Mouse (Mus musculus) Patski (cell line): ENCODE measurements around the gene Thap7. TPM values are rescaled to one million over a fixed set of nuclear protein-coding genes. Genes with fewer than 3 reads are reported as not detected.
A peak's percentile ranks its signal among the peaks of the same experiment; 100 is the strongest.

ENCODE experiments used
- ATAC-seq: fragments of 100-300 bp; one replicate; pipeline ENCODE4 v1.8.0; 2021
- CTCF ChIA-PET: fragments of 350-600 bp; sonication (Branson Sonifier 250); formaldehyde crosslinking; loops from one replicate; lab custom pipeline; 2022; ENCODE audit warnings: inconsistent platforms; lab: Charles Lee
- POLR2A ChIA-PET: fragments of 350-600 bp; sonication (Branson Sonifier 250); formaldehyde crosslinking; loops from one replicate; lab custom pipeline; 2022; ENCODE audit warnings: antibody characterized with exemption, inconsistent platforms; lab: Charles Lee
- DNase-seq: peaks from one replicate; pipeline ENCODE4 v3.0.0-alpha.2; 2011; ENCODE audit warnings: low read depth, low spot score
- H3K27me3 ChIP-seq: fragments of 371-371 bp; one replicate; pipeline ENCODE4 v1.5.1; 2021
- CTCF ChIP-seq: fragments of 100-300 bp; IDR thresholded peaks from one replicate; pipeline ENCODE4 v1.5.1; 2021
- in situ Hi-C: fragments of 300-500 bp; cut with MboI; formaldehyde crosslinking; loops from 3 replicates; pipeline ENCODE4 v1.11.1; 2018; ENCODE audit warnings: low pct_unique_long_range_greater_than_20kb, mixed read lengths
- polyA plus RNA-seq: library from polyadenylated mRNA; unstranded; gene quantifications from one replicate; pipeline ENCODE4 v1.2.3, GENCODE M21; 2021

Thap7 gene
- polyA plus RNA-seq, 1 experiment from 2014 or later, result 40.6 TPM

DNA sequence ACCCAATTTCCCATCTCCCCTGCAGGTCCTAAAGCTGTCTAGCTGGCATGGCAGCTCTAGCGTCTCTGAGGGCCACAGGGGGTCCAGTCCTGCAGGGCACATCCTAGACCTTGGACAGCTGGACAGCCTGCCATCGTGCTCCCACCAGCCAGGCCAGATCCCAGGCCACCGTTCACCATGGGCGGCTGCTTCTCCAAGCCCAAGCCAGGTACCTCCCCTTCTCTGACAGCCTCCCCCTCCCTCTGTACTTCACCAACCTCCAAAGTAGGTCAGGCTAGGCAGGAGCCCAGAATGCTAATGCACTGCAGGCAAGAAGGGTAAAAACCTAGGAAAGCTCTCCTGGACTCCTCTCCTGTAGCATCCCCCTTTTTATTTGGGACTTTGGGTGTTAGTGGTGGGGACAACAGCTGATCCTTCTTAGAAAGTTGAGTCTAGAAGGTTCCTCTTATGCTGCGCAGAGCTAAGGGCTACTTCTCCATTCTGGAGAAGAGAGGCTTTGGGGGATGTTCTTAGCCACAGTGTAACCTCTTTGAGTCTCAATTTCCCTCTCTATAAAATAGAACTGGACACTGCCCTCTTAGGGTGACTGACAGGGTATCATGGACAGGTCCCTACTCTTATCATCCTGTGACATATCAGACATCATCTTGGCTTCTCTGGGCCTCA lies 38.9 kb downstream of the Thap7 start:
- in situ Hi-C loops, result no loop called here
- ChIA-PET POLR2A (no interaction called here), CTCF (interaction anchor here (1.2 kb wide), 1 partner anchor 18 kb away, joined by 3 read pairs; no protein-coding TSS in a partner anchor)
- ATAC-seq (no peak), DNase-seq (no peak)
- TF ChIP-seq CTCF, result no peak
- H3K27me3 ChIP-seq, result no peaks in the 10 kb centered on the region

DNA sequence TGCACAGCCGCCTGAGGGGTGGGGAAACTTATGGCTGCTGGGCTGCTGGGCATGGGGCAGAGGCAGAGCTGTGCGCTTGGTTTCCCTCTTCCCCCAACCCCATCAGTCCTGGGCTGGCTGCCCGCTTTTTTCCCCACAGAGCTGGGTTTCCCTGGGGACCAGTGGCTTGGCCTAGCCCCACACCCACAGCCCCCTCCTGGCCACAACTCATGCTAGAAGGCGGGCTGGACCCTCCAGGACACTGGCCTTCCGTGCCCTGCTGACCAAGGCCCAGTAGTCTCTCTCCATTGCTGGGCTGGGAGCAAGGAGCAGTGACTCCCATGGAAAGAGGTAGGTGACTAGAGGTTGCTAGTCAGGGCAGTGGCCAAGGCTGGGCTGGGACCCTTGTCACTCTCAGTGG lies 39.8 kb downstream of the Thap7 start:
- TF ChIP-seq CTCF, result no peak
- in situ Hi-C loops, result no loop called here
- ChIA-PET CTCF (interaction anchor here (1.2 kb wide), 1 partner anchor 19 kb away, joined by 3 read pairs; no protein-coding TSS in a partner anchor), POLR2A (no interaction called here)
- H3K27me3 ChIP-seq, result no peaks in the 10 kb centered on the region
- ATAC-seq (no peak), DNase-seq (no peak)

DNA sequence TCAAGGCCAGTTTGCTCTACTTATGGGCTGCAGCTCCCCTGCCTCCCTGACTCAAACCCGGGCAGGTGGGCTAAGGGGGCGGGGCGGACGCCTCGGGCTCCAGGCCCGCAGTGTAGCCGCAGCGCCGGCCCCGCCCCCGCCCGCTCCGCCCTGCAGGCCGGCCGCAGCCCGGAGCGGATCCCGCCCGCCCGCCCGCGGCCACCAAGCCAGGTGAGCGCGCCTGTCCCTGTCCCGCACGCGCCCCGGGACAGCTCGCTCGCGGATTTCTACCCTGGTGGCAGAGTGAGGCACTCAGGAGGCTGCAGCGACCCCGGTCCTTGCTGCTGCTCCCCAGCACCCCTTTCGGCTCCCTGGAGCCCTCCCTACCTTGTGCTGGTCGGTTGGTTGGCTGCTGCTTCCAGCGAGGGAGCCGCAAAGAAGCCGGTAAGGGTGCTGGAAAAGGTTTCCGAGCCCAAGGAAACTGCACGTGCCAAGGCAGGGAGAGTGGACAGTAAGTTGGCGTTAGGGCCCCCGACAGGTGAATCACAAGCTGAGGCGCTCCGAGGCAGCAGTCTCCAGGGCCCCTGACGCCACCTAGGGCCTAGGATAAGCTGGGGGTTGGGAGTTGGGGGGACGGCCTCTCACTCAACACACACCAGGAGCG lies 41.3 kb downstream of the Thap7 start, which contains the start of gene Aifm3:
TSS of gene Aifm3 (plus strand) at position 143 of the 643 bp plus-strand sequence.
- no peak for DNase-seq
- CTCF ChIA-PET, result interaction anchor here (1.3 to 2.2 kb wide), 2 partner anchors 16 to 17 kb away, joined by 3 to 8 read pairs; no protein-coding TSS in a partner anchor
- TF ChIP-seq CTCF, result no peak
- in situ Hi-C loops, result no loop called here
- ATAC-seq, result peak; percentile 27
- POLR2A ChIA-PET, result no interaction called here
- H3K27me3 ChIP-seq, result no peaks in the 10 kb centered on the region

DNA sequence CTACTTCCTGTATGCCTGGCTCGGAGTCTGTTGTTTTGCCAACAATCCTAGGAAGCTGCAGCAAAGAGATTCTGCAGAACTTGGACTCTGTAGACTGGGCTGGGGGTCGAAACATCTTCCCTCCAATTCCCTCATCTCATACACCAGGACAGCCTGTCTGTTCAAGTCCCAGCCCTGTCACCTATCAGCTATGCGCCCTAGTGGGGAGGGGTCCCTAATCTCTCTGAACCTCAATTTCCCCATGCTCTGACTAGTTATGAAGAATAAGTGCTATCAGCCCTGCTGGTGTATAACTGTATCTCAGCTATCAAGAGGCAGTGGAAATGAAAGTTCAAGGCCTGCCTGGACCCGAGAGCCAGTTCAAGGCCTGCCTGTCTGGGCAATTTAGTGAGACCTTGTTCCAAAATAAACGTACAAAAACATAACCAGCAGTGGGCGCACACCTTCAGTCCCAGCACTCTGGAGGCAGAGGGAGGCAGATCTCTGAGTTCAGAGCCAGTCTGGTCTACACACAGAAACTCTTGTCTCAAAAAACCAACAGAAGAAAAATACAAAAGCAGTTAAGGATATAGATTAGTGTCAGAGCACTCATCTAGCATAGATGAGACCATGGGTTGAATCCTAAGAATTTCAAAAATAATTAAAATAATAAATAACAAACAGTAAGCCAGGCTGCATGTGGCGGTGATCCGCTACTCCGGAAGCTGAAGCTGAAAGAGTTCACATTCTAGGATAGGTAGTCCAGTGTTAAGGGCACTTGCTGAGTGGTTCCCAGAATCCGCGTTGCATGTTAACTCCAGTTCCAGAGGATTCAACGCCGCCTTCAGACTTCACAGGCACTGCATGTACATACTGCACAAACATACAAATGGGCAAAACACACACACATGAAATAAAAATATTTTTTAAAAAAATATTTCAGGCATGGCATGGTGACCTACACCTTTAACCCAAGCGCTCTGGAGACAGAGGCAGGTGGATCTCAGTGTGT lies 42.2 kb downstream of the Thap7 start:
- DNase-seq (no peak), ATAC-seq (no peak)
- no peaks in the 10 kb centered on the region for H3K27me3 ChIP-seq
- TF ChIP-seq CTCF, result no peak
- in situ Hi-C loops, result no loop called here
- POLR2A ChIA-PET, result no interaction called here
- CTCF ChIA-PET, result interaction anchor here (1.3 to 2.2 kb wide), 2 partner anchors 15 to 16 kb away, joined by 3 to 8 read pairs; no protein-coding TSS in a partner anchor

DNA sequence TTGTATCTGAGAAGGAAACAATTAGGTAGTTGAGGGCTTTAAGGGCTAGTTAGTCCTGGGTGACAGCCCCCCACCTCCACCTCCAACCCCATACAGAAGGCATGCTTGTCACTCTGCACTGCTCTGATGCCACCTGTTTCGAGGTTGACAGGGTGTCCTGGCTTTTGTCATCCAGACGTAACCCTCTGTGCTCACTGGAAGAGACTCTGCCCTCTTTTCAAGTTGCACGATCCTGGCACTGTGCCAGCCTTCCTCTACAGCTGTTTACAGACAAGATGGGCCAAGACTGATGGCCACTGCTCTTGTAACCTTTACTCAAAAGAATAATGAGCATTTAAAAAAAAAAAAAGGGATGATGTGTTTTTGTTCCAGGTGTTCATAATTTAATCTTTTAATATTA lies 44.4 kb downstream of the Thap7 start:
- in situ Hi-C loops, result no loop called here
- TF ChIP-seq CTCF, result no peak
- H3K27me3 ChIP-seq, result no peaks in the 10 kb centered on the region
- DNase-seq (no peak), ATAC-seq (no peak)
- ChIA-PET POLR2A (no interaction called here), CTCF (interaction anchor here (1.1 kb wide), 1 partner anchor 13 kb away, joined by 3 read pairs; no protein-coding TSS in a partner anchor)

DNA sequence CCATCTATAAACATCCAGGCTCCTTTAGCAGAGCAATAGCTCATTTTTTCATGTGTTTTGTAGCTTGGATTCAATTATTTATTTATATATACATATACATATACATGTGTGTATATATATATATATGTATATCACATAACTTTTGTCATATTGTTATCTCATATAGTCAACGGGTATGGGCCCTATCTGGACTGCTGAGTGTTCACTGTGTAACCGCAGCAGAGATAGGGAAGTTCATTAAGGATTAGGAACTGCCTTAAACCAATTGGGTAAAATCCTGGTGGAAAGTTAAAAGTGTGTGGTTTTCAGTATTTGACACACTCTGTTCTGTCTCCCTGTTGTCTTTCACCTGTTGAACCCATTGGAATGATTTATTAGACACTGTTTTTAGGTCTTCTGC lies 49.5 kb downstream of the Thap7 start:
- no peak for DNase-seq
- in situ Hi-C loops, result no loop called here
- ChIA-PET CTCF (interaction anchor here (1.1 kb wide), 1 partner anchor 10 kb away, joined by 4 read pairs; no protein-coding TSS in a partner anchor), POLR2A (no interaction called here)
- ATAC-seq, result no peak
- no peak for TF ChIP-seq CTCF
- H3K27me3 ChIP-seq, result no peaks in the 10 kb centered on the region

DNA sequence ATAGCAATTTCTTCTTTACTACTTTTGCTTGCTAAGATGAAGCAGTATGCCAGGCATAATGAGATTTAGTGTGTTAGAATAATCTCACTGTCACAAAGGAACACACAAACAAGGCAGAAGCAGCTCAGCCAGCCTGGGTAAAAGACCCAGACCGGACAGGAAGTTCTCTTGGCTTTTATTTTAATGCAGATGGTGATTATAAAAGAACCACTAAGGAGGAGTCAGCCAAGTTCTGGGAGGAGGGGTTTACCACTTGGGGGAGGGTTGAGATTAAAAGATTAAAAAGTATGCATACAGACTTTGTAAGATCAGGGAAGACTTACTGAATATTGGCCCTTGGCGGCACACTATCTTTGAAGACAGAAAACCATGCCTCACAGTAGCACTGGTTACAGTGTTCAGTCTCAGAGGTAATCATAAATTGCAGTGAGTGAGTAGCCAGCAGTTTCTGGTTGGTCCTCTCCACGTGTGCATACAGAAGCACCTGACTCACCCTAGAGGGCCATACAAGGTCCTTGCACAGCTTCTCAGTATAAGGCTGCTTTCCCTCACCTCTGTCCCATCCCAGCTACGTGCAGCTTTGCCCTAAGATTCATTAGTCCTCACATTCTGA lies 52.5 kb downstream of the Thap7 start:
- DNase-seq (no peak), ATAC-seq (no peak)
- in situ Hi-C loops, result no loop called here
- POLR2A ChIA-PET, result no interaction called here
- no peak for TF ChIP-seq CTCF
- H3K27me3 ChIP-seq, result no peaks in the 10 kb centered on the region
- CTCF ChIA-PET, result no interaction called here

Other genes starting within 250 kb of the Thap7 start
- gene Serpind1, start 199.8 kb downstream of the Thap7 start, polyA plus RNA-seq, result 0.12 TPM
- 28.3 TPM for gene Snap29, start 125.2 kb downstream of the Thap7 start, polyA plus RNA-seq
- 81.9 TPM for gene Pi4ka, start 124.8 kb downstream of the Thap7 start, polyA plus RNA-seq
- gene Crkl, start 79.1 kb downstream of the Thap7 start, polyA plus RNA-seq, result 27.1 TPM
- gene Aifm3, start 41.5 kb downstream of the Thap7 start, polyA plus RNA-seq, result 0.99 TPM
- 156 TPM for gene Lztr1, start 22.4 kb downstream of the Thap7 start, polyA plus RNA-seq
- gene Lrrc74b, start 30.1 kb upstream of the Thap7 start, polyA plus RNA-seq, result 0.03 TPM
- gene P2rx6, start 30.7 kb upstream of the Thap7 start, polyA plus RNA-seq, result 0.87 TPM
- gene Slc7a4, start 52.1 kb upstream of the Thap7 start, polyA plus RNA-seq, result 3.7 TPM
- gene Smpd4, start 88.2 kb upstream of the Thap7 start, polyA plus RNA-seq, result 31.3 TPM
- gene Ccdc74a, start 115.3 kb upstream of the Thap7 start, polyA plus RNA-seq, result 9.6 TPM
- 69.1 TPM for gene Med15, start 201.8 kb upstream of the Thap7 start, polyA plus RNA-seq
- gene Klhl22, start 228.5 kb upstream of the Thap7 start, polyA plus RNA-seq, result 128 TPM